Mouse (Mus musculus) G1E (cell line): ENCODE results near the gene Scnn1b. TPM values are rescaled to one million over a fixed set of nuclear protein-coding genes. Genes with fewer than 3 reads are reported as not detected.

Experiments
- ATAC-seq: 2 replicates; pipeline ENCODE4 v1.8.0; 2016; ENCODE audit warnings: mild to moderate bottlenecking; ENCODE audit not compliant: insufficient number of reproducible peaks, poor library complexity, low FRiP score, severe bottlenecking; ENCODE audit errors: extremely low read depth
- DNase-seq: peaks from one replicate; pipeline ENCODE4 v3.0.0; 2012; ENCODE audit warnings: low spot score
- H3K27me3 ChIP-seq: 2 replicates; pipeline ENCODE4 v1.6.1; 2012; ENCODE audit warnings: mild to moderate bottlenecking, low read length, inconsistent platforms; ENCODE audit not compliant: insufficient read depth
- H3K36me3 ChIP-seq: replicated peaks from 2 replicates; pipeline ENCODE3; 2012; ENCODE audit warnings: mild to moderate bottlenecking, inconsistent platforms
- H3K4me1 ChIP-seq: 2 replicates; pipeline ENCODE4 v1.6.1; 2012; ENCODE audit warnings: low read depth, low read length, inconsistent platforms, mixed read lengths; ENCODE audit not compliant: insufficient read depth
- H3K4me3 ChIP-seq: 2 replicates; pipeline ENCODE4 v1.5.1; 2012; ENCODE audit warnings: low read depth, mild to moderate bottlenecking, inconsistent platforms, low read length, moderate library complexity, mixed read lengths
- H3K9me3 ChIP-seq: replicated peaks from 2 replicates; pipeline ENCODE4 v1.6.1; 2012; ENCODE audit warnings: inconsistent platforms
- CTCF ChIP-seq: IDR thresholded peaks from 2 replicates; pipeline ENCODE4 v1.5.1; 2012; ENCODE audit warnings: low read depth, low read length, inconsistent platforms, mixed read lengths
- GATA1 ChIP-seq: IDR thresholded peaks from 2 replicates; pipeline ENCODE4 v1.6.1; 2012; ENCODE audit warnings: borderline replicate concordance, low read length, inconsistent platforms, mixed read lengths
- GATA2 ChIP-seq: IDR thresholded peaks from 2 replicates; pipeline ENCODE4 v1.6.1; 2012; ENCODE audit warnings: low read depth, low read length, inconsistent platforms, borderline replicate concordance
- POLR2AphosphoS5 ChIP-seq: IDR thresholded peaks from 2 replicates; pipeline ENCODE4 v1.6.1; 2012; ENCODE audit warnings: low read depth, low read length, inconsistent platforms; ENCODE audit not compliant: insufficient replicate concordance
- TAL1 ChIP-seq: conservative IDR thresholded peaks from 2 replicates; pipeline ENCODE4 v1.6.1; 2012; ENCODE audit warnings: low read depth, low read length, inconsistent platforms, mixed read lengths
- polyA plus RNA-seq: library from polyadenylated mRNA; stranded (reverse); fragments of >175 nt; gene quantifications from 2 replicates; pipeline ENCODE4 v1.2.3, GENCODE M21; 2012
- total RNA-seq, 2 experiments: library from RNA; stranded (forward) in 1 of 2; stranded (reverse) in 1 of 2; fragments of 200-1000 nt in 1 of 2; fragments of >200 nt in 1 of 2; fragmentation: Nextera tagmentation in 1 of 2; gene quantifications; 2 replicates each; pipeline ENCODE4 v1.2.3; 2014 to 2017

The Scnn1b gene
- total and polyA plus RNA-seq, 3 experiments: 0.11 TPM; not detected in 2

DNA sequence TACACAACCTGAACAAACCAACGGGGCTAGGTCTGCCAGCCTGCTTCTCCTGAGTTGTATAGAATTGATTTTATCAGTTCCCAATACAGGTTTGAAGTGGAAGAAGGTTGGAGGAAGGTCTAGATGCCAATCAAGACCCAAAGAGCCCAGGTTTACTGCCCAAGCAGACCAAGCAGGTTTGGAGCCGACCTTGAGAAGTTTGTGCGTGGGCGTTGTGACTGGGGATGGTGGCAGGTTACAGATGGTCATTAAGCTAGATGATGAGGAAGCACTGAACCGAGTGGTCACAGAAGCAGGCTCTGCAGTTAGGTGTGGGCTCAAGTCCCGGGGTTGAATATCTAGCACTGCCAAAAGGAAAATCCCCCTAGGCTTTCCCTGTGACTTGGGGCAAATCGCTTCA is 9.9 kb downstream of the Scnn1b start:
- ATAC-seq: no peak
- TF ChIP-seq GATA1 (no peak), POLR2AphosphoS5 (no peak), GATA2 (no peak), CTCF (no peak), TAL1 (no peak)
- Histone ChIP-seq H3K36me3 (no peaks in the 10 kb centered on the region), H3K27me3 (peaks cover 10% of the 10 kb centered on the region; the same call in 1 of the 2 replicates), H3K4me1 (no peaks in the 10 kb centered on the region), H3K9me3 (no peaks in the 10 kb centered on the region), H3K4me3 (no peak overlapping the region)
- DNase-seq: no peak

- TF ChIP-seq CTCF (no peak), GATA2 (no peak), GATA1 (no peak)
- Histone ChIP-seq H3K4me3 (no peak overlapping the region), H3K9me3 (no peaks in the 10 kb centered on the region), H3K27me3 (peaks cover 3% of the 10 kb centered on the region; the same call in 1 of the 2 replicates), H3K36me3 (no peaks in the 10 kb centered on the region), H3K4me1 (no peaks in the 10 kb centered on the region)
- no peak for ATAC-seq
- DNase-seq: no peak
Measured at GRCm38 (mm10) chr7:121880246-121880645, 15.4 kb downstream of the Scnn1b start.

GRCm38 (mm10) chr7:121890636-121891360 is 26.0 kb downstream of the Scnn1b start:
- no peak for TF ChIP-seq CTCF
- no peak for TF ChIP-seq GATA1
- TF ChIP-seq GATA2: no peak
- TF ChIP-seq POLR2AphosphoS5: no peak
- TF ChIP-seq TAL1: no peak
- Histone ChIP-seq H3K4me1 (no peaks in the 10 kb centered on the region), H3K4me3 (no peak overlapping the region), H3K9me3 (no peaks in the 10 kb centered on the region), H3K36me3 (no peaks in the 10 kb centered on the region), H3K27me3 (peaks cover 4% of the 10 kb centered on the region; the same call in 1 of the 2 replicates)
- DNase-seq: no peak
- no peak for ATAC-seq

DNA sequence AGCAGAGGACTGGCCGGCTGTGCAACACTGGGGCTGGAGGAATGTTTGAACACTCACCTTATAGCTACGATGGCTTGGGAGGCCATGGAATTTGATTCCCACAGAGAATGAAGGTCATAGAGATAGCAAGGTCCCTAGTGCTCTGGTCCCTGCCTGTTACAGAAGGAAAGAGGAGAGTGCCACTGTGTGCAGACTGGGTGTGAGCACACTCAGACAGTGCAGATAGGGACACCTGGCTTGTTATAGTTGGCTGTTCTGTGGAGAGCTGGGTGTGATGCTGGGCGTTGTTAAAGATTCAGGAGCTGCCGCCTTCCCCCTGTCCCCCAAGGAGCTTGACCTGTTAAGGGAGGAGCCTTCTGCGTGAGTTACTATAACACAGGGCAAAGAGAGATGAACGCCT is 31.9 kb downstream of the Scnn1b start:
- no peak for DNase-seq
- Histone ChIP-seq H3K36me3 (no peaks in the 10 kb centered on the region), H3K4me3 (no peak overlapping the region), H3K4me1 (no peaks in the 10 kb centered on the region), H3K9me3 (no peaks in the 10 kb centered on the region), H3K27me3 (peaks cover 22% of the 10 kb centered on the region)
- TF ChIP-seq GATA2 (no peak), POLR2AphosphoS5 (no peak), CTCF (no peak), TAL1 (no peak), GATA1 (no peak)
- no peak for ATAC-seq

- TF ChIP-seq CTCF (peak; percentile 75), POLR2AphosphoS5 (no peak), GATA2 (no peak), TAL1 (no peak), GATA1 (no peak)
- no peak overlapping the region; the same call in 1 of the 2 replicates for H3K4me3 ChIP-seq
- no peaks in the 10 kb centered on the region for H3K36me3 ChIP-seq
- no peaks in the 10 kb centered on the region for H3K9me3 ChIP-seq
- DNase-seq: no peak
- H3K27me3 ChIP-seq: peaks cover 26% of the 10 kb centered on the region
- no peak for ATAC-seq
- H3K4me1 ChIP-seq: no peaks in the 10 kb centered on the region
Measured at GRCm38 (mm10) chr7:121899311-121899710, 34.5 kb downstream of the Scnn1b start.

- Histone ChIP-seq H3K27me3 (peaks cover 26% of the 10 kb centered on the region), H3K36me3 (no peaks in the 10 kb centered on the region), H3K4me3 (no peak overlapping the region), H3K4me1 (no peaks in the 10 kb centered on the region), H3K9me3 (no peaks in the 10 kb centered on the region)
- DNase-seq: no peak
- TF ChIP-seq CTCF (no peak), GATA2 (no peak), POLR2AphosphoS5 (no peak)
- ATAC-seq: no peak
Measured at GRCm38 (mm10) chr7:121899940-121900339, 35.1 kb downstream of the Scnn1b start.
